Mouse (Mus musculus): Measurements from ENCODE around the gene Map3k9.

DNA sequence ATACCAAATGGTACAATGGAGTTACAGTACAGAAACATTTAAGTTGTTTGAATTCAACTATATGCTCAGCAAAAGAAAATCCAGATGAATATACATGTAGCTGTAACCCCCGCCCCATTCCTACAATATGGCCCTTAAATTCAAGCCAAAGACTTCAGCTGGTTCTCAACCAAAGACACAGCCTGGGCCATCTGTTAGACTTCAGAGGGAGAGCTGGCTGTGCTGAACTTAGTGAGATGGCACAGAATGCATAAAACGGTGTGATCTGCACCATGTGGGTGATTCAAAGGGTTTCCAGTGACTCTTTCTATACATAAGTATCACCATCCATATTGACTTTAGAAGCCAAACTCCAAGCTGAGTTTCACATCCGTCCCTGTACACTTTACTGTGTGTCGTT, 39.7 kb upstream of the Map3k9 start:
- TF ChIP-seq CTCF (IDR thresholded peaks at IDR 0.05; ENCODE audit: low read depth) (no peak), EP300 (IDR thresholded peaks at IDR 0.05; ENCODE audit: low read depth) (no peak)

Data from heart, postnatal 0 days (tissue).